Mouse (Mus musculus) heart, adult 2 months (tissue): Measurements from ENCODE around the gene Lrg1.

Source experiments
- CTCF ChIP-seq: fragments of 200-600 bp; IDR thresholded peaks from 2 replicates; pipeline ENCODE4 v1.8.1; 2022; ENCODE audit warnings: antibody characterized with exemption, mild to moderate bottlenecking, moderate library complexity
- EP300 ChIP-seq: fragments of 200-500 bp; IDR thresholded peaks from 2 replicates; pipeline ENCODE4 v1.6.1; 2011; ENCODE audit warnings: low read depth, low read length, control low read depth; ENCODE audit not compliant: insufficient read depth
- POLR2A ChIP-seq: fragments of 200-500 bp; IDR thresholded peaks from 2 replicates; pipeline ENCODE4 v1.6.1; 2011; ENCODE audit warnings: mild to moderate bottlenecking, low read depth, low read length, control low read depth; ENCODE audit not compliant: insufficient read depth

GRCm38 (mm10) chr17:56098180-56098579, 23.6 kb downstream of the Lrg1 start:
- TF ChIP-seq CTCF (no peak), POLR2A (no peak), EP300 (no peak)
